Mouse (Mus musculus) bone marrow macrophage, adult 2 months (primary cell): ENCODE measurements around the gene 4930563M21Rik.

Source experiments
- CTCF ChIP-seq: IDR thresholded peaks from 2 replicates; pipeline ENCODE4 v1.5.1; 2012; ENCODE audit warnings: low read depth, mild to moderate bottlenecking, low read length, moderate library complexity
- POLR2A ChIP-seq: IDR thresholded peaks from 2 replicates; pipeline ENCODE4 v1.6.1; 2012; ENCODE audit warnings: mild to moderate bottlenecking, low read depth, low read length, borderline replicate concordance

GRCm38 (mm10) chr9:55938618-55938985 lies 71.7 kb downstream of the 4930563M21Rik start:
- no peak for TF ChIP-seq CTCF
- TF ChIP-seq POLR2A, result no peak
